Mouse (Mus musculus): ENCODE results near the gene Arf4. TPM values are rescaled to one million over a fixed set of nuclear protein-coding genes. Genes with fewer than 3 reads are reported as not detected.
"Not testable (repeated sequence)": the region's sequence is repeated elsewhere in the genome, so short reads cannot be mapped to it uniquely, and the experiment has no call there.

Gene Arf4
- total and polyA plus RNA-seq, 3 experiments, result 83.3 to 454 (median 205) TPM

DNA sequence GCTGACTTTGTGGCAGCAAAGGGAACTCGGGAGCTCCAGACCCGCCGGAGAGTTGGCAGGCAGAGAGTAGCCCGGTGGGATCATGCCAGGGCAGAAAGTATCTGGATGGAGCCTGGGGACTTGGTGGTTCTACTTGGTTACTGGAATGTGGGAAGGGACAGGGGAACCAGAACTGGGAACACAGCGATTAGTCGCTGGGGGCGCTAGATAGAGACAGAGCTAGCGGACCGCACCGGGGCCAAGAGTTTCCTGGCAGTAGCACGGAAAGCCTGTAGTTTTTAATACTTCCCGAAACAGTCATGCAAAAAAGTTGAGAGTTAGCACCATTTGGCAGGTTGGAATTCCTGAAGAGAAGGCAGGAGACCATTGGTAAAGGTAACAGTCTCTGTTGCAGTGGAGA is 37.5 kb downstream of the Arf4 start:
- no peak for DNase-seq (ENCODE audit: low spot score)
- H3K36me3 ChIP-seq (replicated peaks), result no peaks in the 10 kb centered on the region
- TF ChIP-seq TAL1 (conservative IDR thresholded peaks at IDR 0.05; ENCODE audit: low read depth, low read length) (no peak), POLR2AphosphoS5 (IDR thresholded peaks at IDR 0.05; ENCODE audit: insufficient replicate concordance, low read depth, low read length) (no peak), GATA2 (IDR thresholded peaks at IDR 0.05; ENCODE audit: borderline replicate concordance, low read depth, low read length) (no peak)
- H3K9me3 ChIP-seq (replicated peaks), result no peaks in the 10 kb centered on the region
- peaks cover 2% of the 10 kb centered on the region; the same call in 1 of the 2 replicates for H3K27me3 ChIP-seq (ENCODE audit: insufficient read depth, low read length)
- H3K4me1 ChIP-seq (ENCODE audit: insufficient read depth, low read depth, low read length), result peaks cover 28% of the 10 kb centered on the region
- no peak for ATAC-seq (ENCODE audit: extremely low read depth, insufficient number of reproducible peaks, low FRiP score, poor library complexity, severe bottlenecking)
- H3K4me3 ChIP-seq (ENCODE audit: low read depth, low read length), result no peak overlapping the region; the same call in 1 of the 2 replicates

DNA sequence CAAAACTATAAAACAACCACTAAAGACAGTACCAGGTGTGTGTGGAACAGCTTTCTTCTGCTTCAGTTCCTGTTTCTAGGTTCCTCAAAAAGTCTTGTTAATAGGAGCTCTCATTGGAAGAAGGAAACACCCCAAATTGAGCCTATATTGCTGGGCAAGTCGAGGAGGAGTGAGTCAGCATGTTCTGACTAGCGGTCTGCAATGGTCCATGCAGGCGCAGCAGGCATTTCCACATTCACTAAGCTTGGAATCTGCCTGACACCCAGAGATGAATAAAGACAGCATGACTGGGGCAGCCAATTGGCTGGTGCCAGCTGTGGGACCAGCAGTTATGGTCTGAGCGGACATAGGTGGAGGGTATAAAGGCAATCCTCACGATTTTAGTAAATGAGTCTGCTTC is 37.9 kb downstream of the Arf4 start:
- H3K9me3 ChIP-seq (replicated peaks), result no peaks in the 10 kb centered on the region
- H3K4me1 ChIP-seq (ENCODE audit: insufficient read depth, low read depth, low read length), result peaks cover 28% of the 10 kb centered on the region
- H3K4me3 ChIP-seq (ENCODE audit: low read depth, low read length), result no peak overlapping the region; the same call in 1 of the 2 replicates
- peaks cover 2% of the 10 kb centered on the region; the same call in 1 of the 2 replicates for H3K27me3 ChIP-seq (ENCODE audit: insufficient read depth, low read length)
- peak; percentile 42 for DNase-seq (ENCODE audit: low spot score)
- H3K36me3 ChIP-seq (replicated peaks), result no peaks in the 10 kb centered on the region
- TF ChIP-seq GATA2 (IDR thresholded peaks at IDR 0.05; ENCODE audit: borderline replicate concordance, low read depth, low read length) (no peak), TAL1 (conservative IDR thresholded peaks at IDR 0.05; ENCODE audit: low read depth, low read length) (no peak), GATA1 (IDR thresholded peaks at IDR 0.05; ENCODE audit: borderline replicate concordance, low read length) (no peak), POLR2AphosphoS5 (IDR thresholded peaks at IDR 0.05; ENCODE audit: insufficient replicate concordance, low read depth, low read length) (no peak), CTCF (IDR thresholded peaks at IDR 0.05; ENCODE audit: low read depth, low read length) (no peak)
- ATAC-seq (ENCODE audit: extremely low read depth, insufficient number of reproducible peaks, low FRiP score, poor library complexity, severe bottlenecking), result peak; percentile 76

DNA sequence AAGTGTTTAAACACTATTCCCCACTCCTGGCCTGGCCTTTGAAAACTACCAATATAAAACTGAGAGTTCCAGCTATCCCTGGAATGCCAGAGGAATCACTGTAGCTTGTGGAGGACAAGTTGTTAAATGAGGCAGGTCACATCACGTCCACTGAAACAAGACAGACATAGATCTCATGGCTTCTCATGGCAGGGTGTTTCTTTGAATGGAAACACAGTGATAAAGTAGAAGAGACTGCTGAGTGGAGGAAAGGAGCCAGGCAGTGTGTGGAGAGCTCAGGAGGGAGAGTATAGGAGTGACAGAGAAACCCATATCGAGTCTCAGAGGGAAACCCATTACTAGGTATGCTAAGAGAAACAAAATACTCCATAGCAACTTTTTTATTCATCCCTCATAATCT is 52.9 kb downstream of the Arf4 start:
- ATAC-seq (ENCODE audit: extremely low read depth, insufficient number of reproducible peaks, low FRiP score, poor library complexity, severe bottlenecking) (no peak), DNase-seq (ENCODE audit: low spot score) (no peak)
- Histone ChIP-seq H3K36me3 (replicated peaks) (no peaks in the 10 kb centered on the region), H3K9me3 (replicated peaks) (no peaks in the 10 kb centered on the region), H3K4me1 (ENCODE audit: insufficient read depth, low read depth, low read length) (no peaks in the 10 kb centered on the region), H3K27me3 (ENCODE audit: insufficient read depth, low read length) (peaks cover 3% of the 10 kb centered on the region; the same call in 1 of the 2 replicates), H3K4me3 (ENCODE audit: low read depth, low read length) (no peak overlapping the region)
- TF ChIP-seq GATA2 (IDR thresholded peaks at IDR 0.05; ENCODE audit: borderline replicate concordance, low read depth, low read length) (no peak), CTCF (IDR thresholded peaks at IDR 0.05; ENCODE audit: low read depth, low read length) (no peak), TAL1 (conservative IDR thresholded peaks at IDR 0.05; ENCODE audit: low read depth, low read length) (no peak), GATA1 (IDR thresholded peaks at IDR 0.05; ENCODE audit: borderline replicate concordance, low read length) (no peak), POLR2AphosphoS5 (IDR thresholded peaks at IDR 0.05; ENCODE audit: insufficient replicate concordance, low read depth, low read length) (no peak)

DNA sequence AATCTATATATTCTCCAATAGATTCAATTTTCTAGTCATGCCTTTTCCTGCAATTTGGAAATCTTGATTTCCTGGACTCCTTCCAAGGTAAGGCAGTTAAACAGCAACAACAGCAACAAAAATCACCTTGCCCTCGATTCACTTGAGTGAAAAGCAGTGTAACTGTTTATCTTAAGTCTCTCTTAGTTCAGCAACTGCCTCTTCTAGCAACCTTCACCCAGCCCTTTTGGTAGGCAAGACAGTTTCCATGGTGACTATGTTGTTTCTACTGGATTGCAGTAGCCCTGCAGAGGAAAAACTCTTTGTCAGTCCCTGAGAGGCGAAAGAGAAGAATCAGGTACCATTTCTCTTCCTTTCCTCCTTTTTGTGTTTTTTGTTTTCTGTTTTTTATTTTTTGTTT is 53.5 kb downstream of the Arf4 start:
- DNase-seq (ENCODE audit: low spot score) (no peak), ATAC-seq (ENCODE audit: extremely low read depth, insufficient number of reproducible peaks, low FRiP score, poor library complexity, severe bottlenecking) (no peak)
- peaks cover 3% of the 10 kb centered on the region; the same call in 1 of the 2 replicates for H3K27me3 ChIP-seq (ENCODE audit: insufficient read depth, low read length)
- no peaks in the 10 kb centered on the region for H3K9me3 ChIP-seq (replicated peaks)
- H3K4me3 ChIP-seq (ENCODE audit: low read depth, low read length), result no peak overlapping the region
- no peaks in the 10 kb centered on the region for H3K4me1 ChIP-seq (ENCODE audit: insufficient read depth, low read depth, low read length)
- TF ChIP-seq POLR2AphosphoS5 (IDR thresholded peaks at IDR 0.05; ENCODE audit: insufficient replicate concordance, low read depth, low read length), result no peak
- no peak for TF ChIP-seq TAL1 (conservative IDR thresholded peaks at IDR 0.05; ENCODE audit: low read depth, low read length)
- TF ChIP-seq GATA1 (IDR thresholded peaks at IDR 0.05; ENCODE audit: borderline replicate concordance, low read length), result no peak
- TF ChIP-seq CTCF (IDR thresholded peaks at IDR 0.05; ENCODE audit: low read depth, low read length), result no peak
- no peak for TF ChIP-seq GATA2 (IDR thresholded peaks at IDR 0.05; ENCODE audit: borderline replicate concordance, low read depth, low read length)
- H3K36me3 ChIP-seq (replicated peaks), result no peaks in the 10 kb centered on the region

DNA sequence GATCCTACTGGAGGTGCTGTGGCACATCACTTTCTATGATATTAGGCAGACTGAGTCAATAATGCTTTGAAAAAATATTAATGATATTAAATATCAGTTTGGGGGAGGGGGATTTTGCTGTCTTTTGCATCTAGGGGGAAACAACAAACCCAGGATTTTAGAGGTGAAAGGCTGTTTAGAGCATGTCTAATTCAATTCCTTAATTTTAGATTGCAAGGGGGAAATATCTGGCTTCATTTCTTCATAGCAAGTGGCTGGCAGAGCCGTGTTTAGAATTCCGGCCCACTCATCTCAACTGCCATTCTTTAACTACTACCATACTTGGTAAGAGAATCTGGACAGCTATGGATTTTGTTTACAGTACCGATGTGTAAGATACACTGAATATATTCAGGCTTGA is 55.1 kb downstream of the Arf4 start, which contains the start of gene Dnah12:
Dnah12 (plus strand) TSS at position 301 of the 400 bp plus-strand sequence.
- DNase-seq (ENCODE audit: low spot score) (no peak), ATAC-seq (ENCODE audit: extremely low read depth, insufficient number of reproducible peaks, low FRiP score, poor library complexity, severe bottlenecking) (no peak)
- Histone ChIP-seq H3K4me3 (ENCODE audit: low read depth, low read length) (no peak within 1 kb of the TSS), H3K36me3 (replicated peaks) (no peaks in the 10 kb centered on the region), H3K27me3 (ENCODE audit: insufficient read depth, low read length) (peaks cover 3% of the 10 kb centered on the region; the same call in 1 of the 2 replicates), H3K9me3 (replicated peaks) (no peaks in the 10 kb centered on the region), H3K4me1 (ENCODE audit: insufficient read depth, low read depth, low read length) (no peaks in the 10 kb centered on the region)
- no peak for TF ChIP-seq CTCF (IDR thresholded peaks at IDR 0.05; ENCODE audit: low read depth, low read length)
- no peak for TF ChIP-seq POLR2AphosphoS5 (IDR thresholded peaks at IDR 0.05; ENCODE audit: insufficient replicate concordance, low read depth, low read length)
- no peak for TF ChIP-seq TAL1 (conservative IDR thresholded peaks at IDR 0.05; ENCODE audit: low read depth, low read length)
- no peak for TF ChIP-seq GATA2 (IDR thresholded peaks at IDR 0.05; ENCODE audit: borderline replicate concordance, low read depth, low read length)

DNA sequence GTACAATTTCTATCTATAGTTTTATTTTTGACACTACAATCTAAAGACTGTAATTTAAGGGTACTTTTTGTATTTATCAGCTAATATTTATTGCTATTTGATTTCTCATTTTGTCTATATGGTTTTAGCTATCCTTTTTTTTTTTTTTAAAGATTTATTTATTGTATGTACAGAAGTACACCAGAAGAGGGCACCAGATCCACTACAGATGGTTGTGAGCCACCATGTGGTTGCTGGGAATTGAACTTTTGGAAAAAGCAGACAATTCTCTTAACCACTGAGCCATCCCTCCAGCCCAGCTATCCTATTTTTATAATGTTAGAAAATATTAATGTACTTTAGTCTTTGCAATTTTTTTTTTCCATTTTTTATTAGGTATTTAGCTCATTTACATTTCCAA is 60.0 kb downstream of the Arf4 start:
- H3K36me3 ChIP-seq (replicated peaks), result no peaks in the 10 kb centered on the region
- ATAC-seq (ENCODE audit: extremely low read depth, insufficient number of reproducible peaks, low FRiP score, poor library complexity, severe bottlenecking) (no peak), DNase-seq (ENCODE audit: low spot score) (no peak)

DNA sequence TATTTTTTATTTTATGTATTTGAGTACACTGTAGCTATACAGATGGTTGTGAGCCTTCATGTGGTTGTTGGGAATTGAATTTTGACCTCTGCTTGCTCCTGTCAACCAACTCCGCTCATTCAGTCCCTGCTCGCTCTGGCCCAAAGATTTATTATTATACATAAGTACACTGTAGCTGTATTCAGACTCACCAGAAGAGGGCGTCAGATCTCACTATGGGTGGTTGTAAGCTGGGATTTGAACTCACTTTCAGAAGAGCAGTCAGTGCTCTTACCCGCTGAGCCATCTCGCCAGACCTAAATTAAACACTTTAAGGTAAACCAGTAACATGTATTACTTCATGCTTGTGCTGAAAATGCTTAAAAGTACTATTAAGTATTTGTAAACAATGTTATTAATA is 67.4 kb downstream of the Arf4 start:
- not testable (repeated sequence) for H3K27me3 ChIP-seq (ENCODE audit: insufficient read depth, low read length); H3K4me3 ChIP-seq (ENCODE audit: low read depth, low read length); ATAC-seq (ENCODE audit: extremely low read depth, insufficient number of reproducible peaks, low FRiP score, poor library complexity, severe bottlenecking); H3K9me3 ChIP-seq (replicated peaks); DNase-seq (ENCODE audit: low spot score); H3K36me3 ChIP-seq (replicated peaks); H3K4me1 ChIP-seq (ENCODE audit: insufficient read depth, low read depth, low read length)

More for the DNA sequence above, 60.0 kb downstream of the Arf4 start:
- Histone ChIP-seq H3K9me3 (replicated peaks) (no peaks in the 10 kb centered on the region), H3K4me3 (ENCODE audit: low read depth, low read length) (no peak overlapping the region), H3K27me3 (ENCODE audit: insufficient read depth, low read length) (peaks cover 3% of the 10 kb centered on the region; the same call in 1 of the 2 replicates), H3K4me1 (ENCODE audit: insufficient read depth, low read depth, low read length) (no peaks in the 10 kb centered on the region)
- TF ChIP-seq POLR2AphosphoS5 (IDR thresholded peaks at IDR 0.05; ENCODE audit: insufficient replicate concordance, low read depth, low read length), result no peak
- TF ChIP-seq GATA1 (IDR thresholded peaks at IDR 0.05; ENCODE audit: borderline replicate concordance, low read length), result no peak
- no peak for TF ChIP-seq GATA2 (IDR thresholded peaks at IDR 0.05; ENCODE audit: borderline replicate concordance, low read depth, low read length)
- TF ChIP-seq TAL1 (conservative IDR thresholded peaks at IDR 0.05; ENCODE audit: low read depth, low read length), result no peak
- TF ChIP-seq CTCF (IDR thresholded peaks at IDR 0.05; ENCODE audit: low read depth, low read length), result no peak

Other genes starting within 250 kb of the Arf4 start
- 159 and 171 TPM in 2 replicates for gene Slmap, start 103.1 kb upstream of the Arf4 start, total RNA-seq (2014; fragmentation: Nextera tagmentation)
- 78.3 and 92.9 TPM in 2 replicates for gene Slmap, start 103.1 kb upstream of the Arf4 start, total RNA-seq (2017)
- 58.4 and 69.9 TPM in 2 replicates for gene Slmap, start 103.1 kb upstream of the Arf4 start, polyA plus RNA-seq (2012)
- gene Dennd6a, start 64.2 kb upstream of the Arf4 start, total RNA-seq (2014; fragmentation: Nextera tagmentation), result 70.0 and 97.5 TPM in 2 replicates
- 48.1 and 51.6 TPM in 2 replicates for gene Dennd6a, start 64.2 kb upstream of the Arf4 start, total RNA-seq (2017)
- gene Dennd6a, start 64.2 kb upstream of the Arf4 start, polyA plus RNA-seq (2012), result 11.0 and 11.2 TPM in 2 replicates
- 16.7 and 18.7 TPM in 2 replicates for gene Pde12, start 31.8 kb downstream of the Arf4 start, total RNA-seq (2014; fragmentation: Nextera tagmentation)
- 13.1 and 14.2 TPM in 2 replicates for gene Pde12, start 31.8 kb downstream of the Arf4 start, total RNA-seq (2017)
- gene Pde12, start 31.8 kb downstream of the Arf4 start, polyA plus RNA-seq (2012), result 12.3 and 13.5 TPM in 2 replicates
- gene Dnah12, start 55.2 kb downstream of the Arf4 start, total RNA-seq (2014; fragmentation: Nextera tagmentation), result not detected in 2 replicates
- 0.06 and 0.16 TPM in 2 replicates for gene Dnah12, start 55.2 kb downstream of the Arf4 start, total RNA-seq (2017)
- not detected in 2 replicates for gene Dnah12, start 55.2 kb downstream of the Arf4 start, polyA plus RNA-seq (2012)